Mouse (Mus musculus) gastrocnemius, postnatal 10 days (tissue): ENCODE data around the gene Gbp6. TPM values are rescaled to one million over a fixed set of nuclear protein-coding genes. Genes with fewer than 3 reads are reported as not detected.

Source experiments
- total RNA-seq, 2 experiments: library from RNA; stranded (reverse); gene quantifications; 2 replicates each; pipeline ENCODE4 v1.2.3; 2021

Gbp6 gene
- total RNA-seq, 2 experiments from 2014 or later = 1.1 to 1.6 TPM

Other genes with a start within 250 kb of the Gbp6 start
- gene Gbp9, start 154.2 kb downstream of the Gbp6 start, total RNA-seq = 1 to 10 TPM; 4.9 to 7.0 TPM
- under 1 TPM in 1 of 2 experiments, not detected in 1; 0.16 TPM for gene Gbp8, start 154.2 kb downstream of the Gbp6 start, total RNA-seq
- 1 to 10 TPM; 1.2 to 2.1 TPM for gene Gbp4, start 154.1 kb downstream of the Gbp6 start, total RNA-seq
- gene Gbp10, start 54.2 kb downstream of the Gbp6 start, total RNA-seq = under 1 TPM; 0.21 to 0.25 TPM
- gene Gm43302, start within 50 bp of the Gbp6 start, total RNA-seq = under 1 TPM in 1 of 2 experiments, not detected in 1; 0.05 TPM
- gene Lrrc8b, start 122.1 kb upstream of the Gbp6 start, total RNA-seq = 1 to 10 TPM; 6.9 to 7.0 TPM
- gene Lrrc8c, start 225.7 kb upstream of the Gbp6 start, total RNA-seq = 10 to 100 TPM; 14.4 to 14.6 TPM